Mouse (Mus musculus) stomach, postnatal 0 days (tissue): ENCODE data around the gene BC048403.

Source experiments
- CTCF ChIP-seq: IDR thresholded peaks from 2 replicates; pipeline ENCODE4 v1.5.1; 2016; ENCODE audit warnings: antibody characterized with exemption, low read depth, mild to moderate bottlenecking, moderate library complexity
- EP300 ChIP-seq: optimal IDR thresholded peaks from 2 replicates; pipeline ENCODE3; 2016; ENCODE audit warnings: antibody characterized with exemption

DNA sequence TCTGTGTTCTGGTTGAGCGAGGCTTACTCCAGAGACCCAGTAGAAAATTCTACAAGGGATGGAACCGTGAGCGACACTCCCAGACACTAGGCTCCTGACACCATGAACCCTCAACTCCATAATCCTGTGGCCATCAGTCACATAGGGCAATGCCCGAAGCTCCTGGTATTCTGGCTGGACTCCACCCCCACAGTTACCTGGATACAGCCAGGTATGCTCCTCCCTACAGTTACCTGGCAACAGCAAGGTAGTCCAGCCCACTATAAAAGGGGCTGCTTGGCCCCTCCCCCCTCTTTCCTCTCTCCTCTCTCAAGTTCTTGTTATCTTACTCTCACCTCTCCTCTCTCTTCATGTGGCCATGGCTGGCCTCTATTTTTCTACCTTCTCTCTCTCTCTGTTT lies 12.6 kb upstream of the BC048403 start:
- TF ChIP-seq EP300 (no peak), CTCF (no peak)
